Mouse (Mus musculus) thymus, adult 18-20 months (tissue): ENCODE measurements around the gene Ifnl3.

Source experiments
- DNase-seq, 2 experiments: peaks; one replicate each; pipeline ENCODE4 v3.0.0; 2022; ENCODE audit warnings: mixed read lengths in 2 of 2

Gene Ifnl3

GRCm38 (mm10) chr7:28547154-28547553, 24.5 kb downstream of the Ifnl3 start, which contains the start of gene Nccrp1:
Nccrp1 (minus strand) TSS chr7:28547254.
- no peak for DNase-seq

- DNase-seq: no peak
Observed at GRCm38 (mm10) chr7:28547628-28548027, 25.0 kb downstream of the Ifnl3 start.

- DNase-seq: no peak
Observed at GRCm38 (mm10) chr7:28553076-28553475, 30.4 kb downstream of the Ifnl3 start.

GRCm38 (mm10) chr7:28555939-28556535, 33.4 kb downstream of the Ifnl3 start:
- no peak for DNase-seq

- DNase-seq: no peak
Observed at GRCm38 (mm10) chr7:28557069-28557468, 34.4 kb downstream of the Ifnl3 start.

GRCm38 (mm10) chr7:28557708-28558107, 35.1 kb downstream of the Ifnl3 start:
- DNase-seq: peak; percentile 77 to 86

- peak in 1 of 2 experiments; percentile 29 for DNase-seq
Observed at GRCm38 (mm10) chr7:28558486-28558885, 35.9 kb downstream of the Ifnl3 start.

GRCm38 (mm10) chr7:28560856-28561255, 38.2 kb downstream of the Ifnl3 start:
- DNase-seq: peak in 1 of 2 experiments; percentile 51

- DNase-seq: no peak
Observed at GRCm38 (mm10) chr7:28561967-28562366, 39.3 kb downstream of the Ifnl3 start.

GRCm38 (mm10) chr7:28562371-28562770, 39.7 kb downstream of the Ifnl3 start:
- no peak for DNase-seq

- DNase-seq: no peak
Observed at GRCm38 (mm10) chr7:28562951-28563350, 40.3 kb downstream of the Ifnl3 start.

GRCm38 (mm10) chr7:28565407-28565806, 42.8 kb downstream of the Ifnl3 start:
- DNase-seq: peak in 1 of 2 experiments; percentile 48

GRCm38 (mm10) chr7:28567539-28567938, 44.9 kb downstream of the Ifnl3 start:
- DNase-seq: no peak

- DNase-seq: peak in 1 of 2 experiments; percentile 37
Observed at GRCm38 (mm10) chr7:28568253-28568652, 45.6 kb downstream of the Ifnl3 start.

- no peak for DNase-seq
Observed at GRCm38 (mm10) chr7:28570291-28570981, 47.8 kb downstream of the Ifnl3 start.

GRCm38 (mm10) chr7:28570982-28571682, 48.5 kb downstream of the Ifnl3 start:
- no peak for DNase-seq

GRCm38 (mm10) chr7:28572689-28573088, 50.1 kb downstream of the Ifnl3 start:
- DNase-seq: no peak

GRCm38 (mm10) chr7:28573236-28573635, 50.6 kb downstream of the Ifnl3 start:
- no peak for DNase-seq
